Mouse (Mus musculus) embryonic facial prominence, embryonic 11.5 days (tissue): Measurements from ENCODE around the gene Cetn2. TPM values are rescaled to one million over a fixed set of nuclear protein-coding genes. Genes with fewer than 3 reads are reported as not detected.

ENCODE experiments used
- ATAC-seq: fragments of 200-750 bp; cut with Nextera tagmentation; replicated peaks from 2 replicates; pipeline ENCODE4 v1.8.0; 2017; ENCODE audit warnings: low read depth; ENCODE audit not compliant: insufficient number of reproducible peaks, low FRiP score, low TSS enrichment
- DNase-seq: peaks from one replicate; pipeline ENCODE4 v3.0.0-alpha.2; 2015; ENCODE audit warnings: low spot score
- H3K27ac ChIP-seq: fragments of 300-500 bp; sonication (generic); replicated peaks from 2 replicates; pipeline ENCODE4 v1.5.1; 2014; ENCODE audit warnings: mild to moderate bottlenecking, low read depth, low read length, control low read depth
- H3K27me3 ChIP-seq: fragments of 300-500 bp; sonication (generic); 2 replicates; pipeline ENCODE4 v1.6.1; 2014; ENCODE audit warnings: mild to moderate bottlenecking, low read length, moderate library complexity, mixed read lengths; ENCODE audit not compliant: control insufficient read depth, insufficient read depth
- H3K36me3 ChIP-seq: fragments of 300-500 bp; sonication (generic); replicated peaks from 2 replicates; pipeline ENCODE4 v1.6.1; 2014; ENCODE audit warnings: low read depth, mild to moderate bottlenecking, low read length, moderate library complexity, mixed read lengths; ENCODE audit not compliant: control insufficient read depth, insufficient read depth
- H3K4me1 ChIP-seq: fragments of 300-500 bp; sonication (generic); 2 replicates; pipeline ENCODE4 v1.6.1; 2014; ENCODE audit warnings: low read length, mixed read lengths; ENCODE audit not compliant: control insufficient read depth, insufficient read depth
- H3K4me2 ChIP-seq: fragments of 300-500 bp; sonication (generic); 2 replicates; pipeline ENCODE4 v1.6.1; 2014; ENCODE audit warnings: low read depth, mild to moderate bottlenecking, control low read depth, low read length, moderate library complexity
- H3K4me3 ChIP-seq: fragments of 300-500 bp; sonication (generic); 2 replicates; pipeline ENCODE4 v1.5.1; 2014; ENCODE audit warnings: low read depth, low read length, control low read depth
- H3K9ac ChIP-seq: fragments of 300-500 bp; sonication (generic); replicated peaks from 2 replicates; pipeline ENCODE4 v1.6.1; 2014; ENCODE audit warnings: mild to moderate bottlenecking, control low read depth, low read length
- H3K9me3 ChIP-seq: fragments of 300-500 bp; sonication (generic); replicated peaks from 2 replicates; pipeline ENCODE4 v1.6.1; 2016; ENCODE audit warnings: mild to moderate bottlenecking, low read length, inconsistent platforms, mixed read lengths; ENCODE audit not compliant: control insufficient read depth
- WGBS: fragments of 180-500 bp; shearing (Covaris S2); extraction: QIAGEN DNeasy Blood & Tissue Kit; methylation state at CpG from one replicate; pipeline ENCODE4 v1.1.7; 2014; 5-methylcytosine and 5-hydroxymethylcytosine counted together
- polyA plus RNA-seq: library from polyadenylated mRNA; unstranded; fragments of >200 nt; fragmentation: Nextera tagmentation; extraction: Ambion mirVana; gene quantifications from 2 replicates; pipeline ENCODE4 v1.2.1, GENCODE M21; 2014

Cetn2 gene
- polyA plus RNA-seq: 114 and 127 TPM in 2 replicates

GRCm38 (mm10) chrX:72917884-72918681 is at the start of gene Cetn2, which contains the start of gene Nsdhl:
Gene Cetn2, minus strand, starts transcription at chrX:72918411.
Gene Nsdhl, plus strand, starts transcription at chrX:72918557.
- Histone ChIP-seq H3K4me1 (no peaks in the 10 kb centered on the region), H3K4me2 (peak within 1 kb of the TSS; percentile 46), H3K36me3 (no peaks in the 10 kb centered on the region), H3K9ac (peak within 1 kb of the TSS; percentile 52), H3K27ac (no peak within 1 kb of the TSS), H3K9me3 (no peaks in the 10 kb centered on the region), H3K27me3 (no peaks in the 10 kb centered on the region), H3K4me3 (peak within 1 kb of the TSS; percentile 48)
- peak; percentile 90 for DNase-seq
- 16% methylated on average over 41 of the region's 41 CpGs for WGBS
- peak; percentile 98 for ATAC-seq

GRCm38 (mm10) chrX:72962743-72963142 is 44.5 kb upstream of the Cetn2 start:
- ATAC-seq: no peak
- H3K9me3 ChIP-seq: no peaks in the 10 kb centered on the region
- WGBS: 83% methylated on average over 3 of the region's 3 CpGs

GRCm38 (mm10) chrX:72961511-72961910 is 43.3 kb upstream of the Cetn2 start:
- Histone ChIP-seq H3K9me3 (no peaks in the 10 kb centered on the region), H3K27ac (no peak overlapping the region), H3K36me3 (no peaks in the 10 kb centered on the region), H3K9ac (no peak overlapping the region), H3K4me2 (no peak overlapping the region), H3K27me3 (no peaks in the 10 kb centered on the region), H3K4me3 (no peak overlapping the region), H3K4me1 (no peaks in the 10 kb centered on the region)
- 71% methylated on average over 3 of the region's 3 CpGs for WGBS
- DNase-seq (no peak), ATAC-seq (no peak)

More at GRCm38 (mm10) chrX:72962743-72963142, 44.5 kb upstream of the Cetn2 start:
- Histone ChIP-seq H3K36me3 (no peaks in the 10 kb centered on the region), H3K4me3 (no peak overlapping the region), H3K9ac (no peak overlapping the region), H3K27ac (no peak overlapping the region), H3K4me2 (no peak overlapping the region), H3K4me1 (no peaks in the 10 kb centered on the region), H3K27me3 (no peaks in the 10 kb centered on the region)
- DNase-seq: no peak

- no peaks in the 10 kb centered on the region for H3K36me3 ChIP-seq
- no peaks in the 10 kb centered on the region for H3K27me3 ChIP-seq
- no peak overlapping the region for H3K27ac ChIP-seq
- no peak overlapping the region for H3K4me3 ChIP-seq
- WGBS: 73% methylated on average over 4 of the region's 4 CpGs
- peak; percentile 2 for DNase-seq
- H3K4me1 ChIP-seq: no peaks in the 10 kb centered on the region
- H3K9me3 ChIP-seq: no peaks in the 10 kb centered on the region
- no peak for ATAC-seq
- H3K9ac ChIP-seq: no peak overlapping the region
- H3K4me2 ChIP-seq: no peak overlapping the region
These were observed 42.2 kb upstream of the Cetn2 start for GRCm38 (mm10) chrX:72960431-72960830.

GRCm38 (mm10) chrX:72956486-72956885 is 38.3 kb upstream of the Cetn2 start:
- H3K9ac ChIP-seq: no peak overlapping the region
- no peak overlapping the region for H3K4me3 ChIP-seq
- H3K27ac ChIP-seq: no peak overlapping the region
- no peak overlapping the region for H3K4me2 ChIP-seq
- DNase-seq: no peak
- no peaks in the 10 kb centered on the region for H3K4me1 ChIP-seq
- no peaks in the 10 kb centered on the region for H3K36me3 ChIP-seq
- no peak for ATAC-seq
- WGBS: 87% methylated on average over 4 of the region's 4 CpGs
- H3K9me3 ChIP-seq: no peaks in the 10 kb centered on the region
- H3K27me3 ChIP-seq: no peaks in the 10 kb centered on the region

- no peak for DNase-seq
- H3K9me3 ChIP-seq: no peaks in the 10 kb centered on the region
- H3K27me3 ChIP-seq: no peaks in the 10 kb centered on the region
- H3K36me3 ChIP-seq: no peaks in the 10 kb centered on the region
- H3K9ac ChIP-seq: no peak overlapping the region
- 79% methylated on average over 4 of the region's 4 CpGs for WGBS
- H3K4me1 ChIP-seq: no peaks in the 10 kb centered on the region
- no peak for ATAC-seq
- no peak overlapping the region for H3K27ac ChIP-seq
- no peak overlapping the region for H3K4me2 ChIP-seq
- no peak overlapping the region for H3K4me3 ChIP-seq
These were observed 35.3 kb upstream of the Cetn2 start for GRCm38 (mm10) chrX:72953464-72953863.

- no peaks in the 10 kb centered on the region for H3K4me1 ChIP-seq
- H3K9ac ChIP-seq: no peak overlapping the region
- WGBS: 93% methylated on average over 2 of the region's 2 CpGs
- H3K9me3 ChIP-seq: no peaks in the 10 kb centered on the region
- no peaks in the 10 kb centered on the region for H3K27me3 ChIP-seq
- ATAC-seq (no peak), DNase-seq (no peak)
- H3K4me3 ChIP-seq: no peak overlapping the region
- no peak overlapping the region for H3K27ac ChIP-seq
- H3K4me2 ChIP-seq: no peak overlapping the region
- H3K36me3 ChIP-seq: no peaks in the 10 kb centered on the region
These were observed 3.2 kb upstream of the Cetn2 start for GRCm38 (mm10) chrX:72921391-72921790.

- Histone ChIP-seq H3K9me3 (no peaks in the 10 kb centered on the region), H3K4me3 (peak overlapping the region; percentile 45), H3K9ac (peak overlapping the region; percentile 52), H3K27ac (no peak overlapping the region), H3K27me3 (no peaks in the 10 kb centered on the region), H3K36me3 (no peaks in the 10 kb centered on the region), H3K4me2 (peak overlapping the region; percentile 42), H3K4me1 (no peaks in the 10 kb centered on the region)
- 8% methylated on average over 6 of the region's 6 CpGs for WGBS
- DNase-seq: no peak
- ATAC-seq: no peak
These were observed 460 bp upstream of the Cetn2 start for GRCm38 (mm10) chrX:72918682-72919059.
